Mouse (Mus musculus) midbrain, embryonic 13.5 days (tissue): Measurements from ENCODE around the gene Notch3. TPM values are rescaled to one million over a fixed set of nuclear protein-coding genes. Genes with fewer than 3 reads are reported as not detected.
A peak's percentile ranks its signal among the peaks of the same experiment; 100 is the strongest.

Source experiments
- ATAC-seq: fragments of 200-750 bp; cut with Nextera tagmentation; 2 replicates; pipeline ENCODE4 v1.8.0; 2017; ENCODE audit warnings: mild to moderate bottlenecking, moderate TSS enrichment, moderate library complexity
- H3K27ac ChIP-seq: fragments of 300-500 bp; sonication (generic); 2 replicates; pipeline ENCODE4 v1.5.1; 2015; ENCODE audit warnings: inconsistent platforms, mild to moderate bottlenecking, moderate library complexity
- H3K27me3 ChIP-seq: fragments of 300-500 bp; sonication (generic); 2 replicates; pipeline ENCODE4 v1.6.1; 2015; ENCODE audit warnings: mild to moderate bottlenecking, inconsistent platforms
- H3K36me3 ChIP-seq: fragments of 300-500 bp; sonication (generic); 2 replicates; pipeline ENCODE4 v1.6.1; 2015; ENCODE audit warnings: mild to moderate bottlenecking, inconsistent platforms
- H3K4me1 ChIP-seq: fragments of 300-500 bp; sonication (generic); replicated peaks from 2 replicates; pipeline ENCODE4 v1.6.1; 2015; ENCODE audit warnings: inconsistent platforms
- H3K4me2 ChIP-seq: fragments of 300-500 bp; sonication (generic); replicated peaks from 2 replicates; pipeline ENCODE4 v1.6.1; 2015; ENCODE audit warnings: moderate library complexity, mild to moderate bottlenecking, inconsistent platforms
- H3K4me3 ChIP-seq: fragments of 300-500 bp; sonication (generic); replicated peaks from 2 replicates; pipeline ENCODE4 v1.5.1; 2015; ENCODE audit warnings: mild to moderate bottlenecking, inconsistent platforms
- H3K9ac ChIP-seq: fragments of 300-500 bp; sonication (generic); replicated peaks from 2 replicates; pipeline ENCODE4 v1.6.1; 2015; ENCODE audit warnings: mild to moderate bottlenecking, inconsistent platforms
- H3K9me3 ChIP-seq: fragments of 300-500 bp; sonication (generic); 2 replicates; pipeline ENCODE4 v1.6.1; 2016; ENCODE audit warnings: mild to moderate bottlenecking, inconsistent platforms
- WGBS: fragments of 180-500 bp; shearing (Covaris S2); methylation state at CpG from one replicate; pipeline ENCODE4 v1.1.7; 2015; 5-methylcytosine and 5-hydroxymethylcytosine counted together
- polyA plus RNA-seq: library from polyadenylated mRNA; unstranded; fragments of >200 nt; fragmentation: Nextera tagmentation; extraction: Ambion mirVana; gene quantifications from 2 replicates; pipeline ENCODE4 v1.2.1, GENCODE M21; 2015

Gene Notch3
- polyA plus RNA-seq, 1 experiment from 2014 or later = 13.2 TPM

DNA sequence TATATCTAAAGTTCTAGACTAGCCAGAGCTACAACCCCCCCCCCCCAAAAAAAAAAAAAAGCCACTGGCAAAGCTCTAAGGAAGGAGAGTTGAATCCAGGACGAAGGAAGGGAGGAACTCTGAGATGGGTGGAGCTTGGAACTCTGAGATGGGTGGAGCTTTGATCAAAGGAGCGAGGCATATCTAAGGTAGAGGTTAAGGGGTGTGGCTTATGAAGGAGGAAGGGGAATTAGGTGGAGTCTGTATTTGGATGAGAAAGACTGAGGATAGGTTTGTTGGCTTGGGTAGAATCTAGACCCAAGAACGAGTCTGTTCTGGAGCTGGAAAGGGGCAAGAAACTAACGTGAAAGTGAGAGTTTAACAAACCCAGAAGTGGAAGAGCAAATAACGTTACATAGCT lies 23.2 kb upstream of the Notch3 start:
- no peaks in the 10 kb centered on the region for H3K36me3 ChIP-seq
- WGBS = 20% methylated on average over 5 of the region's 5 CpGs

DNA sequence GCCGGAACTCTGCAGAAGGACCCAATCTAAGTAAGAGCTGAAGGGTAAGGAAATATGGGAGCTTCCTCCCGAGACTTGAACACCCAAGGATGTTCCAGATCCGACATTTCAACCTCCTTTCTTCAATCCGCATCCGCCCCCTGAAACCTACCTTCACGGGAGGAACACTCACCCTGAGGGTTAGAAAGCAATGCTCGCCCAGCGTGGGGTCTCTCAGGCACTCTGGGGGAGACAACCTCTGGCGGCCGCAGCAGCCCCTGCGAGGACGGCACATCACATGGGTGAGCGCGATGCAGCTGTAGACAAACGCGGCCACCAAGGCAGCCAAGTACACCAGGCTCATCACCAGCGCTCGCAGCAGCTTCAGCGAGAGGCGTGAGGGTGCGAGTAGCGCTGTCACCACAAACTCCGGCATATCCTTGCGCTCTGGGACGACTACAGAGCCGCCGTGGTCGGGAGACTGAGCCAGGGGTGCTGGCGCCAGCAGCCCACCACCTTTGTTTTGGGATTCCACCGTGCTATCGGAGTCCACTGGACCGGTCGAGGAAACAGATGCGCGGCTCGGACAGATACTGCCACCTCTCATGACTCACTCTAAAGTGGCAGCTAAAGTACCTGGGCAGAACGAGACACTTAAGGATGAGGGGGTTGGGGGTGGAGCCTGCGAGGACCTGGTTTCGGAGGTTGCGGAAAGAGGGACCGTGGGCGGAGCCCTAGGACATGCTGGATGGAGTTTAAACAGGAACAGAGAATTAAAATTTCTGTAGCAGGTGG lies 22.4 kb upstream of the Notch3 start, which contains the start of gene Ephx3:
TSS of gene Ephx3 (minus strand) at position 687 of the 774 bp plus-strand sequence.
- WGBS = 6% methylated on average over 42 of the region's 42 CpGs
- ATAC-seq = peak; percentile 63; the same call in 1 of the 2 replicates
- no peaks in the 10 kb centered on the region for H3K36me3 ChIP-seq

More for the DNA sequence above, 23.2 kb upstream of the Notch3 start:
- H3K4me2 ChIP-seq = peak overlapping the region; percentile 73
- H3K4me3 ChIP-seq = peak overlapping the region; percentile 43; the same call in 1 of the 2 replicates
- ATAC-seq = no peak
- no peak overlapping the region for H3K27ac ChIP-seq
- no peaks in the 10 kb centered on the region for H3K9me3 ChIP-seq
- no peak overlapping the region for H3K9ac ChIP-seq
- H3K4me1 ChIP-seq = peaks cover 11% of the 10 kb centered on the region
- H3K27me3 ChIP-seq = peaks cover 27% of the 10 kb centered on the region

DNA sequence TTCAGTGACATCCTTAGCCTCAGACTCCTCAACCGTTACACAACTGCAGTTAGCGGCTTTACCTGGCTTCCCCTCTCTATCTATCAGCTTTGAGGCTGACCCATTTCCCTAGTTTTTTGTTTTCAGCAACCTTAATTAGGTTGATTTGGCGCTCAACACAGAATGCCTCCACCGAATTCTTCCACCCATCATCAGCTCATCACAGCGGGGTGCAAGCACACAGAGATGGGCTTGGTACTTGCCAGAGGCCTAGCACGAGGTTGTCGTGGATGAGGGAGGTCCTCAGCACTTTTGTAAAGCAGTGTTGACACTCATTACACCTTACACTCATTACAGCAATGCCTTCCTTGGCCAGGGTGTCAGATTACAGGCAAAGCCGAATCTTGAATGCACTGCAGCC lies 16.4 kb upstream of the Notch3 start:
- 35% methylated on average over 8 of the region's 8 CpGs for WGBS
- H3K9me3 ChIP-seq = no peaks in the 10 kb centered on the region
- H3K36me3 ChIP-seq = no peaks in the 10 kb centered on the region
- peaks cover 27% of the 10 kb centered on the region for H3K4me1 ChIP-seq
- H3K4me3 ChIP-seq = no peak overlapping the region
- no peak overlapping the region for H3K4me2 ChIP-seq
- no peak for ATAC-seq
- no peak overlapping the region for H3K9ac ChIP-seq
- H3K27me3 ChIP-seq = peaks cover under 1% of the 10 kb centered on the region; the same call in 1 of the 2 replicates
- H3K27ac ChIP-seq = no peak overlapping the region

More for the DNA sequence above, 22.4 kb upstream of the Notch3 start, which contains the start of gene Ephx3:
- Histone ChIP-seq H3K9ac (peak within 1 kb of the TSS; percentile 50), H3K4me1 (peaks cover 11% of the 10 kb centered on the region), H3K27ac (no peak within 1 kb of the TSS), H3K4me2 (peak within 1 kb of the TSS; percentile 73), H3K4me3 (peak within 1 kb of the TSS; percentile 43), H3K9me3 (no peaks in the 10 kb centered on the region), H3K27me3 (peaks cover 27% of the 10 kb centered on the region)

DNA sequence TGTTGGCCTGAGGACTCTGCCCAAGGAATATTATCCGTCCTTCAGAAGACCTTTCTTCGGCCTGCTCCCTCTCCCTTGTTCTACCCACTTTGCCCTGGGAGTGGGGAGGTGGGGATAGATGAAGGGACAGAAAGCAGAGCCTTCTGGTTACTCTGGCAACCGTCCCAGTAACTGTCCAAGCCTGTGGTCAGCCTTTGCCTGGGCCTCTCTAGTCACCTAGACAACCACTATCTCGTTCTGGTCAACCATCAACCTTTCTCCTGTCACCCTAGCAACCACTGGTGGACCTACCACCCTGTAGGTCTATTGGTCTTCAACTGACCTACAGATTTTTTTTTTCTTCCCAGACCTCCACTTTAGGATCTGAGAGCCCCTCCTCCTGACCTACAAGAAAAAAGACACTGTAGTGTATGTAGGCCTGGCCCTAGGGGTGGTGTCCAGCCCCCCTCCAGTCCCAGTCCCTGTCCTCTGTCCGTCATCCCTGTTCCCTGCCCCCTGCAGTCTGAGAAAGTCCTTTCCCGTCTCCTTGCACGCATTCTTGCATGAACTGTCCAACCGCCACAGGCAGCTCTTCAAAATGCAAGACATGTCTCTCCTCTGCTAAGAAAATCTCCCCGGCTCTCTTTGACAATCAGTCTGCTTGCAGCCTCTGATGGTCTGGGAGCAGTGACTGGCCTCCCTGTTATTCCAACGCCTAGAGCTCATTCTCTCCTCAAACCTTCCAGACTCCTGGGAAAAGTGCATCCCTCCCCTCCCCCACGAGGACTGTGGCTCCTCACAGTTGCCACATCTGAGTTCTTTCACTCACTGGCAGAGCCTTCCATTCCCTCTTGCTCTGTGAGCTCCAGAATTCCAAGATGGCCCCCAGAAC lies 13.2 kb upstream of the Notch3 start:
- Histone ChIP-seq H3K27me3 (no peaks in the 10 kb centered on the region), H3K9me3 (no peaks in the 10 kb centered on the region), H3K4me2 (0 out of 2 replicates have a peak overlapping the region, but pooled peaks have one; percentile 6), H3K36me3 (no peaks in the 10 kb centered on the region), H3K27ac (peak overlapping the region; percentile 90), H3K4me3 (no peak overlapping the region), H3K4me1 (peaks cover 27% of the 10 kb centered on the region), H3K9ac (no peak overlapping the region)
- WGBS = 16% methylated on average over 11 of the region's 11 CpGs
- peak; percentile 86 for ATAC-seq

DNA sequence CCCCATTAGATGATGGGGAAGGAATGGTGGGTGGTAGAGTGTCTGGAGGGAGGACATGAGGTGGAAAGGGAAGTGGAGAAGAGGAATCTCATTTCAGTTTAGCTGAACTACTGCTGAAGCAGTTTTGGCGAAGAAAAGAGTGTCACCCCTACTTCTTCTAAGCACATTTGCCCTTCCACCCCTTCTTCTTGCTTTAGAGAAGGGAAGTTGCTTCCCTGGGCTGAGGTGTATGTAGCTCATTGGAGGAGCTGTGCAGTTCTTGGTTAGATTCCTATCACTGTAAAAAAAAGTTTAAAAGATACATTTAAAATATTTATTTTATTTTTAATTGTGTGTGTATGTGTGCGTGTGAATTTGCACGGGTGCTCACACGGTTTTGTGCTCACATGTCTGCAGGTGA lies 10.3 kb upstream of the Notch3 start:
- 89% methylated on average over 4 of the region's 4 CpGs for WGBS
- Histone ChIP-seq H3K9ac (no peak overlapping the region), H3K4me2 (no peak overlapping the region), H3K27ac (no peak overlapping the region), H3K36me3 (no peaks in the 10 kb centered on the region), H3K27me3 (no peaks in the 10 kb centered on the region), H3K4me3 (no peak overlapping the region), H3K9me3 (no peaks in the 10 kb centered on the region), H3K4me1 (peaks cover 27% of the 10 kb centered on the region)
- no peak for ATAC-seq

DNA sequence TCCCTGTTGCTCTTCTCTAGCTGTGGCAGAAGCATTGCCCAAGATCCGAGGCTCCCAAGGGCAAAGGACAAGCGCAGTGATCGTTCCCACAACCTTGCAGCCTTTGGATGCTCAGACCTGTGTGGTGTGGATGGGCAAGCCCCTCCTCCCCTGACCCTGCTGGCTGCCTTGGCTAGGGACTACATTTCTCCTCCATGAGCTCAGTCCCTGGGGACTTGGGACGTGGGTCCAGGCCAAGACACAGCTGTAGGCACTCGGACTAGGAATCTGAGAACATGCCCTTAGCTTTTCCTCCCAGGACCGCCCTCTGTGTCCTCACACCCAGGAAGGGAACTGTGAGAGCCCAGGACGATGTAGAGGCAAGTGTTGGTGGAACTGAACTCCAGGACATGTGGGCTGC lies 6.5 kb upstream of the Notch3 start:
- no peak for ATAC-seq
- no peak overlapping the region for H3K4me3 ChIP-seq
- 65% methylated on average over 7 of the region's 7 CpGs for WGBS
- H3K4me2 ChIP-seq = no peak overlapping the region
- no peak overlapping the region for H3K9ac ChIP-seq
- H3K9me3 ChIP-seq = no peaks in the 10 kb centered on the region
- H3K4me1 ChIP-seq = no peaks in the 10 kb centered on the region; the same call in 1 of the 2 replicates
- no peaks in the 10 kb centered on the region for H3K36me3 ChIP-seq
- no peaks in the 10 kb centered on the region for H3K27me3 ChIP-seq
- no peak overlapping the region for H3K27ac ChIP-seq

DNA sequence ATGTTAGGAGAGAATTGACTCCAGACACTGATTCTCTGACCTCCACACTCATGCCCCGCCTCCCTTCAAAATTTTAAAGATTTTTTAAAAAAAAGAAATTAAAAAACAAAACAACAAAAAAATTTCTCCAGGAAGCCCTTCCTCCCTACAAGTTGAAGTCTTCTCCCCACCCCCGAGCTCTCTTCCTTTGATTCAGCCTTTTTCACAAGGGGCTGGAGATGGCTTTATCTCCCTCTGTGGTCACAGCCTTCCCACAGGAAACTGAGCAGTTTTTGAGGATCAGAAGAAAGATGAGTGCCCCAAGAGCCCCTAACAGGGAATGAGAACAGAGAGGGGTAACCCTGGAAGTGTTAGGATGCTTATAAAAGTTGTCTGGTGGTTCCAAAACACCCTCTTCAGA lies 5.8 kb upstream of the Notch3 start:
- H3K4me3 ChIP-seq = no peak overlapping the region
- H3K27ac ChIP-seq = no peak overlapping the region
- ATAC-seq = no peak
- no peak overlapping the region for H3K9ac ChIP-seq
- no peaks in the 10 kb centered on the region for H3K27me3 ChIP-seq
- no peaks in the 10 kb centered on the region for H3K4me1 ChIP-seq
- 84% methylated on average over 2 of the region's 2 CpGs for WGBS
- H3K36me3 ChIP-seq = no peaks in the 10 kb centered on the region
- H3K9me3 ChIP-seq = no peaks in the 10 kb centered on the region
- H3K4me2 ChIP-seq = no peak overlapping the region

DNA sequence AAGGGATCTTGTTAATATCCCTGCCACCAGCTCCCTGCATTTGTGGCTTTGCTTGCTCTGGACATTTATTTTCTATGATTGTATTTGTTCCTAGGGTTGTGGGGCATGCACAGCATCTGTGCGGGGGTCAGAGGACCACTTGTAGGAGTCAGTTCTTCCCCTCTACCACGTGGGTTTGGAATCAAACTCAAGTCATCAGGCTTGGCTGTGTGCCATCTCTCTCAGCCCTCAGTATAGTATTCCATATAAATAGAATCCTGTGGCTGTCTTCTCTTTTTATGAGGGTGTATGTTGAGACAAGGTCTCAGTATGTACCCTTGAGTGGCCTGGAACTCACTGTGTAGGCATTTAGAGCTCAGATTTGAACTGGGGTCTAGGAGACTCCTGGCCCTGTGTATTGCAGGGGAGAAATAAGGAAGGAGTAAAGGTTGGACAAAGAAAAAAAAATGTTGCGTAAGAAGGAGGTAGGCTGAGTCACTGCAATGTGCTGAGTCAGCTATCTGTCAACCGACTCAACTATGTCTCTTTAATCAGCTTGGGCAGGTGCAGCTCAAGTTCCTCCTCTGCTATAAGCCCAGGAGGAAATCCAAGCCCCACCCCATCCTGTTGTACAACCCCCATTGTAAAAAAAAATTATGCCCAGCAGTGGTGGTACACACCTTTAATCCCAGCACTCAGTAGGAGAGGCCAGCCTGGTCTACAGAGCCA lies 3.0 kb upstream of the Notch3 start:
- no peak overlapping the region for H3K27ac ChIP-seq
- ATAC-seq = no peak
- H3K9me3 ChIP-seq = no peaks in the 10 kb centered on the region
- H3K9ac ChIP-seq = no peak overlapping the region
- H3K36me3 ChIP-seq = no peaks in the 10 kb centered on the region
- no peaks in the 10 kb centered on the region for H3K27me3 ChIP-seq
- H3K4me3 ChIP-seq = no peak overlapping the region
- peaks cover 21% of the 10 kb centered on the region for H3K4me1 ChIP-seq
- H3K4me2 ChIP-seq = no peak overlapping the region
- 89% methylated on average over 4 of the region's 4 CpGs for whole genome bisulfite sequencing

DNA sequence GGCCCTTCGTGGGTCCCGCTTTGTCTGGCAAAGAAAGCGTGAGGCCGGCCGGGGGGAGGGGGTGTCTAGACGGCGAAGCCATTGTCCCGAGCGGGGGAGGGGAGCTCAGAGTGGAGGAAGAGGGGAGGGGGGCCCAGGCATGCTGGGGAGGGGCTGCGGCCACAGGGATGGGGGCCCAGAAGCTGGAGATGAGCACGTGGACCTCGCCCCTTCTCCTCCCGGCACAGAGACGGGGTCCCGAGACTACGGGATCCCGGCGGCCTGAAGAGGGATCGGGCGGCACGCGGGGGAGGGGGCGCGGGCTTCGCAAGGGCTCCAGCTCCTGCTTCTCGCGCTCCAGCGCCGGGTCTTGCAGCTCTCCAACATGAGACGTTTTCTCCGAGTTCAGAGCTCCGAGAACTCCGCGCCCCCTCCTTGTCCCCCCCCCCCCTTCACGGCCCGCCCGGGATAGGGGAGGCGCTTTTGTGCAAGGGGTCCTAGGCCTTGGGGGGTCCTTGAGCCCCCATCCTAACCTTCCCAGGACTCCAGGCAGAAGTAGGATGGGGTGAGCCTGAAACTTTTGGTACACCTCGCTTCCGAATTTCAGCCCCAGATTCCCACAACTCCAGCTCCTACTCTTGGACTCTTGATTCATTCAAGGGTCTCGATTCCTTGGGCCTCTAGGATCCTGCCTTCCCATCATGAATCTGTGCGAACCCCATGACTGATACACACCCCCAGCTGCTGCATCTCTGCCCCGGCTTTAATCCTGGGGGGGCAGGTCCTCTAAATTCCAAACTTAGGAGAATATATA lies 653 bp downstream of the Notch3 start:
- ATAC-seq = peak; percentile 78
- no peaks in the 10 kb centered on the region for H3K36me3 ChIP-seq
- 0% methylated on average over 35 of the region's 43 CpGs for WGBS
- no peaks in the 10 kb centered on the region for H3K27me3 ChIP-seq
- H3K9me3 ChIP-seq = no peaks in the 10 kb centered on the region
- peak overlapping the region; percentile 88 for H3K4me2 ChIP-seq
- H3K4me1 ChIP-seq = peaks cover 54% of the 10 kb centered on the region
- H3K4me3 ChIP-seq = peak overlapping the region; percentile 58
- H3K9ac ChIP-seq = peak overlapping the region; percentile 77
- H3K27ac ChIP-seq = peak overlapping the region; percentile 87

DNA sequence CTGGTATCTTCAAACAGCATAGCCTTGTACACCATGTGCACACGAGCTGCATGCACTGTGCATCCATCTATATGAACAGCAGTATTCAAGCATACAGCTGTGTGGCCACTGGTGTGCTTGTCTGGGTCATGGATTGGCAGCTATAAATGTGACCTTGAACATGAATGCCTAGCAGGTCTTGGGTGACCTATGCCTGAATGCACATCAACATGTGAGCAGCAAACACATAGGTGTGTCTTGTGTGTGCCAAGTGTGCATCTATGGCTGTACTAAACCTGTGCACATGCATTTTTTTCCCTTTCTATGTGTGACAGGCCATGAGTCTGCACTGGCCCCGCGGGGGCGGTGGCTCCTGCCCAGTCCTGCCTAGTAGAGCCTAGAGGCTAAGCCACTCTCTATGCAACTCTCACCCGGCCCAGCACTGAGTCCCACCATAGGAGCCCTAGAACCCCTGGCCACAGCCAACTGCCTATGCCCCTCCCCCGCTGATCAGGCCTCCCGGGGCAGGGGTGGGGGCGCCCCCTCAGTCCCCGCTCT lies 1.3 kb downstream of the Notch3 start:
- Histone ChIP-seq H3K9ac (peak overlapping the region; percentile 77), H3K4me1 (peaks cover 54% of the 10 kb centered on the region), H3K4me3 (peak overlapping the region; percentile 58), H3K4me2 (peak overlapping the region; percentile 88), H3K27ac (peak overlapping the region; percentile 87), H3K27me3 (no peaks in the 10 kb centered on the region), H3K9me3 (no peaks in the 10 kb centered on the region), H3K36me3 (no peaks in the 10 kb centered on the region)
- peak; percentile 82 for ATAC-seq
- WGBS = 3% methylated on average over 8 of the region's 9 CpGs

DNA sequence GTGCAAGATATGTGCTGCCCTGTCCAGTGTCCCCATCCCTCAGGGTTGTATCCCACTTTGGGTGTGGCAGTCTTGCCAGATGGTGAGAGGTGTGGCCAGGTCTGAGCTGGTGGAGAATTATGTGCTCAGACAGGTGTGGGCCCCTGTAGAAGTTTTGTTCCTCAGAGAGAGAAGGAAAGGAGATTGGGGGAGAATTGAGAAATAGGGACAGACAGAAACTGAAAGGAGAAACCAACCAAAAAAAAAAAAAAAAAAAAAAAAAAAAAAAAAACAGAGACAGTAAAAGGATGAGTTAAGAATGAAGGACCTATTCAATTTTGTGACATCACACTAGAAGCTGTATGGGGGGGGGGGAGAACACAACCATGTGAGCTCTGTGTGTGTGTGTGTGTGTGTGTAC lies 1.9 kb downstream of the Notch3 start:
- ATAC-seq = no peak
- Histone ChIP-seq H3K36me3 (no peaks in the 10 kb centered on the region), H3K4me1 (peaks cover 54% of the 10 kb centered on the region), H3K9ac (no peak overlapping the region), H3K4me2 (peak overlapping the region; percentile 93), H3K27me3 (no peaks in the 10 kb centered on the region), H3K27ac (peak overlapping the region; percentile 87), H3K4me3 (peak overlapping the region; percentile 58; the same call in 1 of the 2 replicates), H3K9me3 (no peaks in the 10 kb centered on the region)
